ENCODE assay signal across 9 mouse cellular contexts in the genomic region with DNA sequence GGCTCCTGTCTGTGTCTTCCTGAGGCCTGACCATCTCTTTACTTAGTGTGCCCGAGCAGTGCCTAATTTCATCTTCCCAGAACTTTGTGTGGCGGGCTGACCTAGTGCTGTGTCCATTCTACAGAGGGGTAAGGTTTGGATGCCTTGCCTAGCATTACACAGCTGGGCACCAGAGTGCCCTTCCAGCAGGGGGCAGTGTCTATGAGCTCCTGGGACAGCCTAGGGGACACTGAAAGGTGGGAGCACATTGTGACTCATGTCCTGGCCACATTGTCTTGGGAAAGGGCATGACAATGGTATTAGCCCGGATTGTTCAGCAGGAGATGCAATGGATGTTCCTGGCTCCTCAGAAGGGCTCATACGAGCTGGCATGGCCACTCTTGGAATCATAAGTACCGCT. TPM values are rescaled to one million over a fixed set of nuclear protein-coding genes. Genes with fewer than 3 reads are reported as not detected.
A peak's percentile ranks its signal among the peaks of the same experiment; 100 is the strongest.
DNase-seq lines count a peak whose midpoint lies in the region; ATAC-seq and TF ChIP-seq lines count a peak whose summit lies in the region.
"Had no signal": no experiment of that assay in that cellular context is flagged by ENCODE, and none has a peak within 500 bp of the region (broad histone marks: within the 10 kb centered on the region; RNA-seq: fewer than 3 reads in every experiment).

No protein-coding gene starts in this region.

- no peak for TF ChIP-seq EP300 in lung, postnatal 0 days (IDR thresholded peaks at IDR 0.05)

- peak; percentile 54; the same call in 1 of the 2 replicates for TF ChIP-seq CTCF in testis, adult 2 months (IDR thresholded peaks at IDR 0.05; ENCODE audit: control insufficient read depth, insufficient read depth, insufficient replicate concordance, low read depth, low read length)
- TF ChIP-seq CTCF in lung, postnatal 0 days (IDR thresholded peaks at IDR 0.05), result peak; percentile 72

- H3K27me3 ChIP-seq in embryonic facial prominence, embryonic 12.5 days, result no peaks in the 10 kb centered on the region
- peaks cover 16% of the 10 kb centered on the region for H3K27me3 ChIP-seq in embryonic facial prominence, embryonic 10.5 days (replicated peaks; ENCODE audit: low read depth, poor library complexity, severe bottlenecking)
- no peaks in the 10 kb centered on the region for H3K27me3 ChIP-seq in testis, adult 2 months (ENCODE audit: control insufficient read depth, insufficient read depth, low read length)
- no peaks in the 10 kb centered on the region for H3K27me3 ChIP-seq in lung, postnatal 0 days (replicated peaks; ENCODE audit: insufficient read depth, low read length)

- no peaks in the 10 kb centered on the region for H3K36me3 ChIP-seq in embryonic facial prominence, embryonic 12.5 days
- no peaks in the 10 kb centered on the region for H3K36me3 ChIP-seq in embryonic facial prominence, embryonic 10.5 days (replicated peaks)
- no peaks in the 10 kb centered on the region for H3K36me3 ChIP-seq in testis, adult 2 months (ENCODE audit: control insufficient read depth, insufficient read depth, low read length)
- H3K36me3 ChIP-seq in lung, postnatal 0 days (ENCODE audit: insufficient read depth, low read length), result no peaks in the 10 kb centered on the region

- H3K4me2 ChIP-seq in embryonic facial prominence, embryonic 12.5 days (replicated peaks), result no peak overlapping the region
- no peak overlapping the region for H3K4me2 ChIP-seq in lung, postnatal 0 days (replicated peaks; ENCODE audit: low read depth, low read length)

- DNase-seq in embryonic facial prominence, embryonic 10.5 days (ENCODE audit: low spot score), result no peak
- DNase-seq in testis, postnatal 14 days (ENCODE audit: low spot score), result no peak
- peak; percentile 35 for DNase-seq in lung, postnatal 0 days (ENCODE audit: low spot score)
- peak; percentile 79 for DNase-seq in thymus, postnatal 4 days
- DNase-seq in cerebellum, postnatal 36 days, result no peak
- DNase-seq in right cerebral cortex, postnatal 10 days (ENCODE audit: low spot score in 2 of 2), result no peak

- H3K27ac ChIP-seq in embryonic facial prominence, embryonic 12.5 days, result no peak overlapping the region
- H3K27ac ChIP-seq in embryonic facial prominence, embryonic 10.5 days (replicated peaks), result no peak overlapping the region
- H3K27ac ChIP-seq in testis, adult 2 months (ENCODE audit: control insufficient read depth, insufficient read depth, low read depth, low read length), result no peak overlapping the region
- no peak overlapping the region for H3K27ac ChIP-seq in lung, postnatal 0 days (ENCODE audit: low read length)

- no peak overlapping the region for H3K9ac ChIP-seq in embryonic facial prominence, embryonic 12.5 days
- H3K9ac ChIP-seq in lung, postnatal 0 days (replicated peaks; ENCODE audit: low read depth), result no peak overlapping the region

- peaks cover 12% of the 10 kb centered on the region for H3K4me1 ChIP-seq in embryonic facial prominence, embryonic 12.5 days
- H3K4me1 ChIP-seq in embryonic facial prominence, embryonic 10.5 days, result peaks cover 11% of the 10 kb centered on the region
- peaks cover 3% of the 10 kb centered on the region for H3K4me1 ChIP-seq in testis, adult 2 months (ENCODE audit: control insufficient read depth, insufficient read depth, low read length)
- no peaks in the 10 kb centered on the region for H3K4me1 ChIP-seq in lung, postnatal 0 days (ENCODE audit: insufficient read depth, low read depth, low read length)

- H3K9me3 ChIP-seq in embryonic facial prominence, embryonic 12.5 days, result no peaks in the 10 kb centered on the region
- H3K9me3 ChIP-seq in embryonic facial prominence, embryonic 10.5 days, result no peaks in the 10 kb centered on the region
- no peaks in the 10 kb centered on the region for H3K9me3 ChIP-seq in lung, postnatal 0 days (ENCODE audit: low read length)

- TF ChIP-seq POLR2A in testis, adult 2 months (IDR thresholded peaks at IDR 0.05; ENCODE audit: control insufficient read depth, low read depth, low read length), result no peak

- ATAC-seq in embryonic facial prominence, embryonic 12.5 days (ENCODE audit: insufficient number of reproducible peaks, insufficient read depth, low FRiP score, low TSS enrichment), result 0 out of 2 replicates have a peak, but pooled peaks have one; percentile 12
- ATAC-seq in lung, postnatal 0 days, result peak; percentile 11; the same call in 1 of the 2 replicates
- ATAC-seq: intestine, embryonic 16.5 days had no signal

- WGBS in embryonic facial prominence, embryonic 12.5 days, result 76% methylated on average over 5 of the region's 5 CpGs
- 78% methylated on average over 5 of the region's 5 CpGs for WGBS in embryonic facial prominence, embryonic 10.5 days
- WGBS in lung, postnatal 0 days, result 74% methylated on average over 5 of the region's 5 CpGs

- H3K4me3 ChIP-seq in embryonic facial prominence, embryonic 12.5 days, result no peak overlapping the region
- no peak overlapping the region for H3K4me3 ChIP-seq in embryonic facial prominence, embryonic 10.5 days
- H3K4me3 ChIP-seq in testis, adult 2 months (ENCODE audit: control insufficient read depth, low read depth, low read length), result no peak overlapping the region
- H3K4me3 ChIP-seq in lung, postnatal 0 days (ENCODE audit: low read depth, low read length), result no peak overlapping the region

RNA-seq across cellular contexts. Expression of a gene that starts 7.8 kb away (rescaled TPM):
- 0.52 and 1.1 TPM in 2 replicates for polyA plus RNA-seq in embryonic facial prominence, embryonic 12.5 days (2016; fragmentation: Nextera tagmentation; extraction: Ambion mirVana)
- 0.57 and 0.87 TPM in 2 replicates for polyA plus RNA-seq in embryonic facial prominence, embryonic 10.5 days (2016; fragmentation: Nextera tagmentation; extraction: Ambion mirVana)
- polyA plus RNA-seq in testis, adult 2 months (2012; rRNA removed), result 0.44 and 1.4 TPM in 2 replicates
- 106 and 123 TPM in 2 replicates for polyA plus RNA-seq in lung, postnatal 0 days (2015; fragmentation: Nextera tagmentation; extraction: Ambion mirVana)

RNA-seq across cellular contexts. Expression of a gene that starts 14.6 kb away (rescaled TPM):
- polyA plus RNA-seq in embryonic facial prominence, embryonic 12.5 days (2016; fragmentation: Nextera tagmentation; extraction: Ambion mirVana), result 27.2 and 28.2 TPM in 2 replicates
- polyA plus RNA-seq in embryonic facial prominence, embryonic 10.5 days (2016; fragmentation: Nextera tagmentation; extraction: Ambion mirVana), result 26.9 and 28.8 TPM in 2 replicates
- polyA plus RNA-seq in testis, adult 2 months (2012; rRNA removed), result 10.9 and 11.2 TPM in 2 replicates
- 96.7 and 100 TPM in 2 replicates for polyA plus RNA-seq in lung, postnatal 0 days (2015; fragmentation: Nextera tagmentation; extraction: Ambion mirVana)

RNA-seq across cellular contexts. Expression of a gene that starts 20.9 kb away (rescaled TPM):
- 49.4 and 51.9 TPM in 2 replicates for polyA plus RNA-seq in embryonic facial prominence, embryonic 12.5 days (2016; fragmentation: Nextera tagmentation; extraction: Ambion mirVana)
- polyA plus RNA-seq in embryonic facial prominence, embryonic 10.5 days (2016; fragmentation: Nextera tagmentation; extraction: Ambion mirVana), result 33.4 and 34.8 TPM in 2 replicates
- polyA plus RNA-seq in testis, adult 2 months (2012; rRNA removed), result 18.2 and 21.0 TPM in 2 replicates
- 107 and 108 TPM in 2 replicates for polyA plus RNA-seq in lung, postnatal 0 days (2015; fragmentation: Nextera tagmentation; extraction: Ambion mirVana)

RNA-seq across cellular contexts. Expression of a gene that starts 42.4 kb away (rescaled TPM):
- 0.20 and 0.29 TPM in 2 replicates for polyA plus RNA-seq in embryonic facial prominence, embryonic 12.5 days (2016; fragmentation: Nextera tagmentation; extraction: Ambion mirVana)
- 0.16 and 0.19 TPM in 2 replicates for polyA plus RNA-seq in embryonic facial prominence, embryonic 10.5 days (2016; fragmentation: Nextera tagmentation; extraction: Ambion mirVana)
- polyA plus RNA-seq in testis, adult 2 months (2012; rRNA removed), result 2,638 and 2,960 TPM in 2 replicates
- polyA plus RNA-seq in lung, postnatal 0 days (2015; fragmentation: Nextera tagmentation; extraction: Ambion mirVana), result not detected in 2 replicates

RNA-seq across cellular contexts. Expression of a gene that starts 52.4 kb away (rescaled TPM):
- 0.34 and 0.47 TPM in 2 replicates for polyA plus RNA-seq in embryonic facial prominence, embryonic 12.5 days (2016; fragmentation: Nextera tagmentation; extraction: Ambion mirVana)
- polyA plus RNA-seq in embryonic facial prominence, embryonic 10.5 days (2016; fragmentation: Nextera tagmentation; extraction: Ambion mirVana), result 0.21 and 0.32 TPM in 2 replicates
- polyA plus RNA-seq in testis, adult 2 months (2012; rRNA removed), result 0.11 and 0.46 TPM in 2 replicates
- 0.50 and 0.82 TPM in 2 replicates for polyA plus RNA-seq in lung, postnatal 0 days (2015; fragmentation: Nextera tagmentation; extraction: Ambion mirVana)

Comparison
In these comparisons a context has a peak if more than half of its experiments do, and no peak if none do; other contexts are left out.
1. DNase-seq: peak in lung, postnatal 0 days (single experiment) and thymus, postnatal 4 days (single experiment); none in embryonic facial prominence, embryonic 10.5 days (single experiment), testis, postnatal 14 days (single experiment), cerebellum, postnatal 36 days (0 of 2) and right cerebral cortex, postnatal 10 days (0 of 2).
2. RNA of a gene that starts 7.8 kb away (polyA plus RNA-seq): 106 to 123 TPM in lung, postnatal 0 days; 0.52 to 1.1 TPM in embryonic facial prominence, embryonic 12.5 days, 0.57 to 0.87 TPM in embryonic facial prominence, embryonic 10.5 days and 0.44 to 1.4 TPM in testis, adult 2 months; every median in the first group is over 10 times any median in the second.